Mouse (Mus musculus) embryonic facial prominence, embryonic 14.5 days (tissue): ENCODE data around the gene Cryl1. TPM values are rescaled to one million over a fixed set of nuclear protein-coding genes. Genes with fewer than 3 reads are reported as not detected.

Experiments
- ATAC-seq: fragments of 200-750 bp; cut with Nextera tagmentation; 2 replicates; pipeline ENCODE4 v1.8.0; 2017; ENCODE audit warnings: low read depth, moderate number of reproducible peaks, moderate TSS enrichment
- DNase-seq: peaks from one replicate; pipeline ENCODE4 v3.0.0-alpha.2; 2015; ENCODE audit warnings: low spot score
- H3K27ac ChIP-seq: fragments of 300-500 bp; sonication (generic); replicated peaks from 2 replicates; pipeline ENCODE4 v1.5.1; 2014; ENCODE audit warnings: low read depth, mild to moderate bottlenecking, low read length, moderate library complexity
- H3K27me3 ChIP-seq: fragments of 300-500 bp; sonication (generic); replicated peaks from 2 replicates; pipeline ENCODE4 v1.6.1; 2014; ENCODE audit warnings: low read length; ENCODE audit not compliant: control insufficient read depth, insufficient read depth
- H3K36me3 ChIP-seq: fragments of 300-500 bp; sonication (generic); 2 replicates; pipeline ENCODE4 v1.6.1; 2014; ENCODE audit warnings: low read length, mixed read lengths; ENCODE audit not compliant: control insufficient read depth, insufficient read depth
- H3K4me1 ChIP-seq: fragments of 300-500 bp; sonication (generic); 2 replicates; pipeline ENCODE4 v1.6.1; 2014; ENCODE audit warnings: antibody characterized with exemption, low read length; ENCODE audit not compliant: control insufficient read depth, insufficient read depth
- H3K4me2 ChIP-seq: fragments of 300-500 bp; sonication (generic); 2 replicates; pipeline ENCODE4 v1.6.1; 2014; ENCODE audit warnings: low read depth, mild to moderate bottlenecking, low read length, moderate library complexity, mixed read lengths
- H3K4me3 ChIP-seq: fragments of 300-500 bp; sonication (generic); 2 replicates; pipeline ENCODE4 v1.5.1; 2014; ENCODE audit warnings: low read depth, mild to moderate bottlenecking, low read length
- H3K9ac ChIP-seq: fragments of 300-500 bp; sonication (generic); 2 replicates; pipeline ENCODE4 v1.6.1; 2014; ENCODE audit warnings: low read depth, mild to moderate bottlenecking, low read length, moderate library complexity, mixed read lengths
- H3K9me3 ChIP-seq: fragments of 300-500 bp; sonication (generic); 2 replicates; pipeline ENCODE4 v1.6.1; 2016; ENCODE audit warnings: low read length; ENCODE audit not compliant: control insufficient read depth
- WGBS: fragments of 180-500 bp; shearing (Covaris S2); extraction: QIAGEN DNeasy Blood & Tissue Kit; methylation state at CpG from one replicate; pipeline ENCODE4 v1.1.7; 2014; 5-methylcytosine and 5-hydroxymethylcytosine counted together
- polyA plus RNA-seq: library from polyadenylated mRNA; unstranded; fragments of >200 nt; fragmentation: Nextera tagmentation; extraction: Ambion mirVana; gene quantifications from 2 replicates; pipeline ENCODE4 v1.2.1, GENCODE M21; 2014

Cryl1 gene
- polyA plus RNA-seq, 1 experiment from 2014 or later: 32.0 TPM

GRCm38 (mm10) chr14:57263943-57264342 lies 134.4 kb downstream of the Cryl1 start:
- H3K27ac ChIP-seq: no peak overlapping the region

GRCm38 (mm10) chr14:57259341-57259740 lies 139.0 kb downstream of the Cryl1 start:
- no peaks in the 10 kb centered on the region for H3K27me3 ChIP-seq
- no peaks in the 10 kb centered on the region for H3K36me3 ChIP-seq
- DNase-seq (no peak), ATAC-seq (no peak)
- no peak overlapping the region for H3K27ac ChIP-seq
- no peaks in the 10 kb centered on the region for H3K4me1 ChIP-seq
- 81% methylated on average over 8 of the region's 8 CpGs for WGBS
- no peak overlapping the region for H3K4me3 ChIP-seq
- no peak overlapping the region for H3K9ac ChIP-seq
- H3K4me2 ChIP-seq: no peak overlapping the region
- no peaks in the 10 kb centered on the region for H3K9me3 ChIP-seq

More at GRCm38 (mm10) chr14:57263943-57264342, 134.4 kb downstream of the Cryl1 start:
- Histone ChIP-seq H3K36me3 (no peaks in the 10 kb centered on the region), H3K4me2 (no peak overlapping the region), H3K9ac (no peak overlapping the region), H3K9me3 (no peaks in the 10 kb centered on the region), H3K27me3 (no peaks in the 10 kb centered on the region), H3K4me3 (no peak overlapping the region), H3K4me1 (no peaks in the 10 kb centered on the region)
- 79% methylated on average over 10 of the region's 10 CpGs for WGBS
- DNase-seq: no peak
- ATAC-seq: no peak

DNA sequence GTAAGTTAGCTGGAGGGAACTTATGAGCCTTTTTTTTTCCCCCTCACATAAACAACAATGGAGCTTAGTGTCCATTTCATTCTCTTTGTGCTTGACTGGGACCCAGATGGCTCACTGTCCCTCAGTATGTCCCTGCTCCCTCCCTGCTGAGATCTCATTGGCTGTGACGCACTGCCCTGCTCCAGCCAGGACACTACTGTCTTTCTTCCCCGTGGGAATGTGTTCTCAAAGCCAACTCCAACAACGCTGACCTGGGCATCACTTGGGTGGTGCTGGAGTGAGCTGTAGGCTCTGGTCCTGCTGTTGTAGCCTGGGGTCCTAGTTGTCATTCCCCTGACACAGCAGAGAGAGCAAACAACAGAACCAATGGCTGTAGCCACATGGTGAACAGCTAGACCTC lies 149.7 kb downstream of the Cryl1 start:
- DNase-seq (no peak), ATAC-seq (no peak)
- H3K27me3 ChIP-seq: no peaks in the 10 kb centered on the region
- H3K4me2 ChIP-seq: no peak overlapping the region
- H3K9me3 ChIP-seq: no peaks in the 10 kb centered on the region
- no peak overlapping the region for H3K4me3 ChIP-seq
- no peak overlapping the region for H3K27ac ChIP-seq
- no peaks in the 10 kb centered on the region for H3K36me3 ChIP-seq
- 45% methylated on average over 3 of the region's 3 CpGs for WGBS
- H3K9ac ChIP-seq: no peak overlapping the region
- H3K4me1 ChIP-seq: peaks cover 5% of the 10 kb centered on the region; the same call in 1 of the 2 replicates

- no peak for DNase-seq
- Histone ChIP-seq H3K9ac (no peak overlapping the region), H3K4me2 (no peak overlapping the region), H3K4me1 (peaks cover 5% of the 10 kb centered on the region; the same call in 1 of the 2 replicates), H3K27me3 (no peaks in the 10 kb centered on the region), H3K27ac (no peak overlapping the region), H3K36me3 (no peaks in the 10 kb centered on the region), H3K4me3 (no peak overlapping the region), H3K9me3 (no peaks in the 10 kb centered on the region)
- WGBS: 47% methylated on average over 6 of the region's 6 CpGs
- ATAC-seq: no peak
These were observed 151.8 kb downstream of the Cryl1 start for GRCm38 (mm10) chr14:57246575-57246974.

- 81% methylated on average over 5 of the region's 5 CpGs for WGBS
- no peak for ATAC-seq
- no peaks in the 10 kb centered on the region for H3K9me3 ChIP-seq
- peaks cover 5% of the 10 kb centered on the region; the same call in 1 of the 2 replicates for H3K4me1 ChIP-seq
- no peak overlapping the region for H3K9ac ChIP-seq
- no peak overlapping the region for H3K27ac ChIP-seq
- no peak overlapping the region for H3K4me2 ChIP-seq
- DNase-seq: no peak
- H3K36me3 ChIP-seq: no peaks in the 10 kb centered on the region
- H3K27me3 ChIP-seq: no peaks in the 10 kb centered on the region
- no peak overlapping the region for H3K4me3 ChIP-seq
These were observed 155.4 kb downstream of the Cryl1 start for GRCm38 (mm10) chr14:57242978-57243377.

- H3K4me1 ChIP-seq: no peaks in the 10 kb centered on the region
These were observed 163.1 kb downstream of the Cryl1 start for GRCm38 (mm10) chr14:57235276-57235675.

GRCm38 (mm10) chr14:57234711-57235110 lies 163.6 kb downstream of the Cryl1 start:
- ATAC-seq: peak; percentile 74
- Histone ChIP-seq H3K27me3 (no peaks in the 10 kb centered on the region), H3K4me2 (no peak overlapping the region), H3K4me1 (no peaks in the 10 kb centered on the region), H3K9ac (no peak overlapping the region), H3K9me3 (no peaks in the 10 kb centered on the region), H3K36me3 (no peaks in the 10 kb centered on the region), H3K4me3 (no peak overlapping the region), H3K27ac (no peak overlapping the region)
- WGBS: 18% methylated on average over 4 of the region's 4 CpGs
- peak; percentile 56 for DNase-seq

More at GRCm38 (mm10) chr14:57235276-57235675, 163.1 kb downstream of the Cryl1 start:
- Histone ChIP-seq H3K4me3 (no peak overlapping the region), H3K27ac (no peak overlapping the region), H3K4me2 (no peak overlapping the region), H3K9me3 (no peaks in the 10 kb centered on the region), H3K36me3 (no peaks in the 10 kb centered on the region), H3K9ac (no peak overlapping the region), H3K27me3 (no peaks in the 10 kb centered on the region)
- WGBS: 74% methylated on average over 11 of the region's 11 CpGs
- DNase-seq (no peak), ATAC-seq (no peak)

- Histone ChIP-seq H3K4me2 (no peak overlapping the region), H3K4me3 (no peak overlapping the region), H3K27ac (no peak overlapping the region), H3K9me3 (no peaks in the 10 kb centered on the region), H3K9ac (no peak overlapping the region), H3K4me1 (no peaks in the 10 kb centered on the region), H3K27me3 (no peaks in the 10 kb centered on the region), H3K36me3 (no peaks in the 10 kb centered on the region)
- WGBS: 59% methylated on average over 6 of the region's 6 CpGs
- ATAC-seq (no peak), DNase-seq (no peak)
These were observed 167.9 kb downstream of the Cryl1 start for GRCm38 (mm10) chr14:57230264-57231015.
